Mouse (Mus musculus) urinary bladder, postnatal 25 days (tissue): ENCODE results near the gene Slc13a2.

ENCODE experiments used
- DNase-seq: peaks from one replicate; pipeline ENCODE4 v3.0.0; 2022; ENCODE audit warnings: low spot score

Gene Slc13a2

GRCm38 (mm10) chr11:78422055-78422819, at the start of gene Slc13a2:
TSS of gene Slc13a2 (minus strand) at chr11:78422217.
- no peak for DNase-seq

DNA sequence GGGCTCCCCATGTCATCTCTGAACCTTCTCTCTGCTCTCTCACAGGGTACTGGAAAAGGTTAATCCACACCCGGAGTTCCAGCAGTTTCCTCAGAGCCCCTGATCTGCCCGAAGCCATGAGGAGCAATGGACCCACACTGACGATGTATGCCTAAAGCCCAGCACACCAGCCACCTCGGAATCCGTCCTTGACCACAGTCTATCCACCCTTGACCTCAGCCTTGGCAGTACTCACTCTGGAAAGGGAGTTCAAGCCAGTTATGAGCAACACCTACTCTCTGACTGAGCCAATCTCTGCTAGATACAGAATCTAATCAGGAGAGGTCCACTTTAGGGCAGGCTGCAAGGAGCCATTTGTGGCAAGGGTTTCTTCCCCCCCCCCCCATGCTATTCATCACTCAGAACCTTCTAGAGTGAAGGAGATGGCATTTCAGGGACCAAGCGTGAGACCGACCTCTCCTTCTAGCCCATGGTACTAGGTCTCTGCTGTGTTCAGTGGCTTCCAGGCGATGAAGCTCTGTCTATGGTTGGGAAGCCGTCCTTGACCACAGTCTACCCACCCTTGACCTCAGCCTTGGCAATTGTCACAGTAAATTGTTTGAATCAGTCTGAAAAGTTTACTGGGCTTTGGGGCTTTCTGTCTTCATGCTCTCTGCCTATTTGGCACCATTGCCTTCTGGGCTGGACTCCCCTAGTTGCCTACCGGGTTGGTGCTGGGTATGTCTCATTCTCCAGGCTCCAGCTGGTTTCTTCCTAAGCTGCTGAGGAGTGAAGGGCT, 49.5 kb upstream of the Slc13a2 start:
- no peak for DNase-seq

- DNase-seq, result no peak
Observed at GRCm38 (mm10) chr11:78467932-78468331, 45.9 kb upstream of the Slc13a2 start.

- no peak for DNase-seq
Observed at GRCm38 (mm10) chr11:78467515-78467914, 45.5 kb upstream of the Slc13a2 start.

DNA sequence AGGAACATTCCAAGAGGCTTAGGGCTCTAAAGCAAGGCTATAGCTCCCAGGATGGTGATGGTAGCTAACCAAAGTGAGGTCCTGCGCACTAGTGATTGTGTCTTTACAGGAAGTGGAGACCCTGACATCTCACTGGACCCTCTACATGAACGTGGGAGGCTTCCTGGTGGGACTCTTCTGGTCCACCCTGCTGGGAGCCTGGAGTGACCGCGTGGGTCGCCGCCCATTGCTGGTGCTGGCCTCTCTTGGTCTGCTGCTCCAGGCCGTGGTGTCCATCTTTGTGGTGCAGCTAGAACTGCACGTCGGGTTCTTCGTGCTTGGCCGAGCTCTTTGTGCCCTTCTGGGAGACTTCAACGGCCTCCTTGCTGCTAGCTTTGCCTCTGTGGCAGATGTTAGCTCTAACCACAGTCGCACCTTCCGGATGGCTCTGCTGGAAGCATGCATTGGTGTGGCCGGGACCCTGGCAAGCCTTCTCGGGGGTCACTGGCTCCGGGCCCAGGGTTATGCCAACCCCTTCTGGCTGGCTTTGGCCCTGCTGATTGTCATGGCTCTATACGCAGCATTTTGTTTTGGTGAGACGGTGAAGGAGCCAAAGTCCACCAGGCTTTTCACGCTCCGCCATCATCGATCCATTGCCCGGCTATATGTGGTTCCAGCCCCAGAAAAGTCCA, 44.4 kb upstream of the Slc13a2 start:
- no peak for DNase-seq

GRCm38 (mm10) chr11:78465568-78466180, 43.7 kb upstream of the Slc13a2 start, which contains the start of gene Slc46a1:
TSS of gene Slc46a1 (plus strand) at chr11:78465697.
- DNase-seq, result peak; percentile 78

DNA sequence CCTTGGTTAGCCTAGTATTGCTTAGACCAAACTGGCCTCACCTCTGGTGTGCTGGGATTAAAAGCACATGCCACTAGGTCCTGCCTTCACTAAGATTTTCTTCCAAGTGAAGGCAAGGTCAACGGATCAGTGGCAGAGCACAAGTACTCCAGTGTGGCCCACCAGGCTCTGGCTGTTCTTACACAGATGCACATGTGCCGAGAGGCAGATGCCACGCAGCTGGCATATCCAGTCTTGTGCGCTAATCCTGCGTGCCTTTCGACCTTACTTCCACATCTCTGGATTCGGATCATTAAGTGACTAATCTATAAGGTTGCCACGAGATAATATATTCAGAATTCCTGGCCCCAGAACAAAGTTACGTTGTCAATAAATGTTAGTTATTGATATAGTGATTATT, 43.1 kb upstream of the Slc13a2 start:
- no peak for DNase-seq

- no peak for DNase-seq
Observed at GRCm38 (mm10) chr11:78463286-78464036, 41.4 kb upstream of the Slc13a2 start.

DNA sequence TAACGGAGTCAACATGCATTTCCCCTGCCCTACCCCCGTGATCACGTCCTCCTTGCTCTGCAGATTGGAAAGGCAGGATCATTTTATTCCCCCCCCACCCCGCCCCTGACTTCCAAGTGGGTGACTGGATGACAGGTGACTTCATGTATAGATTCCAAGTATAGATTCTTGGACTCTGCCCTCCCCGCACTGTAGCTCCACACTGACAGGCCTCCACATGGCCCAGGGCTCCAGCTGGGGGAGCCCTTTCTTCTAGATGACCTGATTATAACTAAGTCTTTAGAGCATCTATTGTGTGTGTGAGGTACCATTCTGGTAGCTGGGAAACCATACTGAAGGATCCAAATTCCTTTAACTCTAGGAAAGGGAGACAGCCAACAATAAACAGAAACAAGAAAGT, 40.7 kb upstream of the Slc13a2 start:
- no peak for DNase-seq

GRCm38 (mm10) chr11:78461894-78462293, 39.9 kb upstream of the Slc13a2 start:
- DNase-seq, result no peak

DNA sequence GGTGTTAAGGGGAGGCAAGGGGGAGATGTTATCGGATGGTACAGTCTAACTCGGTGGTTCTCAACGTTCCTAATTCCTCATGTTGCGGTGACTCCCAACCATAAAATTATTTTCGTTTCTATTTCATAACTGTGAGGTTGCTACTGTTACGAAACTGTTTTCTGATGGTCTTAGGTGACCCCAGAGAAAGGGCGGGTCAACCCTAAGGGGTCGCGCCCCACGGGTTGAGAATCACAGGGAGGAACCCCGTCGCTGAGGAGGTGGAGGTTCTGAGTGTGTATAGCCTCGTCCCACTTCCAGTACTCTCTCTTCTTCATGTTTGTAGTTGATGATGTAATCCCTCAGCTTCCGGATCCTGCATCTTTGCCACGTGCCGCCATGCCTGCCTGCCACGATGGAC, 36.7 kb upstream of the Slc13a2 start:
- DNase-seq, result no peak

DNA sequence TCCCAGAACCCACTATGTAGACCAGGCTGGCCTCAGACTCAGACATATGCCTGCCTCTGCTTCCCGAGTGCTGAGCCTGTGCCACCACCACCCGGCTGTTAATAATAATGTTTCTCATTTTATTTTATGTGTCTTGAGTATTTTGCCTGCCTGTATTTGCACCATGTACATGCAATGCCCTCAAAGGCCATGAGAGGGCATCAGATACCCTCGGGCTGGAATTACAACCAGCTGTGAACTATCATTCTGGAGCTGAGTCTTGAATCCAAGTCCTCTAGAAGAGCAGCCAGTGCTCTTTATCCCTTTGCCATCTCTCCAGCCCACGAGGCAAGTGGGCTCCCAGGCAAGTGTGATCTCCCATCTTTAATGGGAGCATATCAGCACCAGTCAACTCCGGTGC, 33.3 kb upstream of the Slc13a2 start:
- peak; percentile 44 for DNase-seq

GRCm38 (mm10) chr11:78454276-78454675, 32.3 kb upstream of the Slc13a2 start:
- DNase-seq, result no peak

- DNase-seq, result peak; percentile 62
Observed at GRCm38 (mm10) chr11:78453675-78454074, 31.7 kb upstream of the Slc13a2 start.

DNA sequence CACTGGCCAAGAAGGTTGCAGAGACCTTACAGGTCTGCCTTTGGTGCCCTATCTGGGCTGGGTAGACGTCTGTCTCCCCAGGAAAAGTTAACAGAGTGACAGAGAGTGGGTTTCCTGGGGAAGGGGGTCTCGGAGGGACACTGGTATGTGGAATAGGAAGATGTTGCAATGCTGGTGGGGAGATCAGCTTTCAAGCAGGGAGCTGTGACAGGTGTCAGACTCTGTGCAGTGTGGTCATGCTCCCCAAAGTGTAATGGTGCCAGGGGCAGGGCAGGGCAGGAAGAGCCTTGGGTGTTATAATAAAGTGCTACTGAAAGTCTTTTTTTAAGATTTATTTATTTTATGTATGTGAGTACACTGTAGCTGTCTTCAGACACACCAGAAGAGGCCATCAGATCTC, 28.3 kb upstream of the Slc13a2 start:
- DNase-seq, result no peak

DNA sequence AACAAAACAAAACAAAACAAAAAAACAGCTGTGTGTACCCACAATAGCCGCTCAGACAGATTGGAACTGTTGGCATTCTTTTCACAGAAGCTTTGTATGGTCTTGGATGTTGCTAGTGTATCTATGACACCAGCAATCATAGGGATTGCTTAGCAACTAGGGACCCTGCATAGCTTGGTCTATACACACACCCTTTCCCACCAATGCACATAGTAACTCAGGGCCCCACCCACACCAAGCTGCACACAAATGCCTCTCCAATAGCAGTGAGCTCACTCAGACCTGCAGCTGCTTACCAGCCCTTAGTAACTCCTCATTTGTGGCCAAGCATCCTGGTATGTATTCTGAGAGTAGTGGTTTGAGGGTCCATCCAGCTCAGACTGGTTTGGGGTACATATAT, 26.2 kb upstream of the Slc13a2 start:
- no peak for DNase-seq

DNA sequence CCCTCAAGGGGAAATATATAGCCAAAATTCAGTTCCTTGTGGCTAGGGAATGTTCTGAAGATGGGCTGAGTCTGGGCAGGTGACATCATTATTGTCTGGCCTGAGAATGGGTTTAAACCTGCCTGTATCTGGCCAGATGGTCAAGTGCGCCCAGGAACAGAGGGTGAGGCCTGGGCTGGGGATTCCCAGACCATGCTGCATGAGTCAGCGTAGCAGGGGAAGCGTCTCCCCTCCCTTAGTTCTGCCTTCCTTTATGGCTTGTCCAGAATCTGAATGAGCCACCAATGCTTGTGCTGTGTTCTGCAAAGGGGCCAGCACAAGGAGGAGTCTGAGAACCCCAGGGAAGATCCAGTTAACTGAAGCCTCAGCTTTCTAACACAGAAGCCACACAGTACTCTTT, 25.2 kb upstream of the Slc13a2 start:
- no peak for DNase-seq

DNA sequence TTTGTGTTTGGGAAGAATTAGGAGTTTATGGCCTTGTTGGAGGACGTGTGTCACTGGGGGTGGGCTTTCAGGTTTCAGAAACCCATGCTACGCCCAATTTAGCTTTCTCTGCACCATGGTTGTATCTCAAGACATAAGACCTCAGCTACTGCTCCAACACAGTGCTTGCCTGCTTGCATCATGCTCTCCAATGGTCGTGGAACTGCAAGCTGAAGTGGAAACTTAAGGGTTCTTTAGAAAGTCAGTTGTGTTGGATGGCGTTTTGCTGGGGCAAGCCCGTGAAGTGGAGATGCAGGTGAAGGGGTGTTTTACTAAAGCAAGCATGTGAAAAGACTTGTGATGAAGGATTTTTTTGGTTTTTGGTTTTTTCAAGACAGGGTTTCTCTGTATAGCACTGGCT, 21.1 kb upstream of the Slc13a2 start:
- DNase-seq, result no peak

DNA sequence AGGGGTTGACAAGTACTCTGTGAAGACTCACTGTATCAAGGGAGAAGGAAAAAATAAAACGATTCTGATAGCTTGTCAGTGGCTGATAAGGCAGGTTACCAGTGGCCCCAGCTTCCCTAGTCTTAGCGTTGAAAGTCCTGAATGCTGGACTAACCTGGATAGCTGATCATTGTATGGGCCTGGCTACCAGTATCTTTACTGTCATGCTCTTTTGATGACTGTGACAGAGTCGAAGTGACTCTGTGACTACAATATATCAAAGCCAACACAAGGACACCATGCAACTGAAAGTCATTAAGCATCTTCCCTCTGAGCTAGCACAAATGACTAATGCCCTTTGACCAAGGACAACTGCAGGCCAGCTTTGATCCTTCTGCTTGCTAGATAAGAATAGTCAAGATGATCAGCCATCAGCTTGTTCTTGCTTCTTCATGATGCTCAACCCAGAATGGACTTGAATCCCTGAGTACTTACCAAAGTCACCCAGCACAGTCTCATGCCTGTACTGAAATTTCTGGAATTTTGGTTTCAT, 16.4 kb upstream of the Slc13a2 start:
- DNase-seq, result no peak

GRCm38 (mm10) chr11:78437182-78437581, 15.2 kb upstream of the Slc13a2 start:
- no peak for DNase-seq

- peak; percentile 34 for DNase-seq
Observed at GRCm38 (mm10) chr11:78435776-78436349, 13.8 kb upstream of the Slc13a2 start.
